Mouse (Mus musculus) CH12.LX (cell line): ENCODE data around the gene Cs.

Experiments used
- EP300 ChIP-seq: IDR thresholded peaks from 2 replicates; pipeline ENCODE4 v1.6.1; 2011; ENCODE audit warnings: low read length, improper control_type of control experiment
- POLR2A ChIP-seq: IDR thresholded peaks from 2 replicates; pipeline ENCODE4 v1.6.1; 2011; ENCODE audit warnings: low read depth, mild to moderate bottlenecking, improper control_type of control experiment, low read length
- RCOR1 ChIP-seq: conservative IDR thresholded peaks from 2 replicates; pipeline ENCODE4 v1.6.1; 2012; ENCODE audit warnings: low read depth, mild to moderate bottlenecking, inconsistent platforms, low read length, improper control_type of control experiment

- TF ChIP-seq EP300 (no peak), POLR2A (peak; percentile 88), RCOR1 (no peak)
Observed at GRCm38 (mm10) chr10:128337306-128338181, at the start of gene Cs.
